Mouse (Mus musculus) left cerebral cortex, postnatal 36 days (tissue): ENCODE results near the gene 9530077C05Rik. TPM values are rescaled to one million over a fixed set of nuclear protein-coding genes. Genes with fewer than 3 reads are reported as not detected.

Source experiments
- total RNA-seq, 2 experiments: library from RNA; stranded (reverse); gene quantifications; 2 replicates each; pipeline ENCODE4 v1.2.3; 2021

9530077C05Rik gene
- total RNA-seq, 2 experiments from 2014 or later: 6.9 to 7.9 TPM

Other genes starting within 250 kb of the 9530077C05Rik start
- not detected for gene Zfp872, start 223.4 kb upstream of the 9530077C05Rik start, total RNA-seq
- gene Zfp809, start 185.8 kb upstream of the 9530077C05Rik start, total RNA-seq: 10 to 100 TPM; 19.1 to 23.6 TPM
- gene Zfp599, start 151.6 kb upstream of the 9530077C05Rik start, total RNA-seq: 1 to 10 TPM; 4.3 to 4.4 TPM
- 10 to 100 TPM; 16.5 to 20.4 TPM for gene Zfp810, start 103.9 kb upstream of the 9530077C05Rik start, total RNA-seq
- 10 to 100 TPM; 12.1 to 12.5 TPM for gene Anln, start 22.3 kb upstream of the 9530077C05Rik start, total RNA-seq
- gene Gm17545, start 42.8 kb downstream of the 9530077C05Rik start, total RNA-seq: not detected
- 10 to 100 TPM; 43.4 to 43.5 TPM for gene Rp9, start 58.2 kb downstream of the 9530077C05Rik start, total RNA-seq
- gene Bbs9, start 64.2 kb downstream of the 9530077C05Rik start, total RNA-seq: 10 to 100 TPM; 36.7 to 37.6 TPM